In the genomic region with DNA sequence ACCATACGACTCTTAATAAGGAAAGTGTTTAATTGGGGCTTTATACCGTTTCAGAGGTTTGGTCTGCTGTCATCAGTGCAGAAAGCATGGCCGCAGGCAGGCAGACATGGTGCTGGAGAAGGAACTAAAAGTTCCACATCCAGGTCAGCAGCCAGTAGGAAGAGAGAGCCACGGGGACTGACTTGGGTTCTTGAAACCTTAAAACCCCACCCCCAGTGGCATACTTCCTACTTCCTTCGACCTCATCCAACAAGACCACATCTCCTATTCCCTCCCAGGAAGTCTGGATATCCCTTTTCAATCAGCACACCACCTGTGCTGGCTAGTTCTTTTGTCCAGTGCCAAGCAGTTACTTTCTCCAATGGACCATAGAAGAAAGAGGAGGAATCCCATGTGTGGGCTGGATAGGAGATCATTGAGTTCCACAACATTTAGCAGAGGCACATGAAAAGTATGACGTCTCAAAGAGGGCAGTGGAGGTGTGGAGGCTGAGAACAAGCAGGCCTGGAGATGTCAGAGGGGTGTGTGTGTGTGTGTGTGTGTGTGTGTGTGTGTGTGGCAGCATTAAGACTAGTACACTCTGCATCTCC, we compare ENCODE assay signal across 14 mouse cellular contexts.
"Had no signal": no experiment of that assay in that cellular context is flagged by ENCODE, and none has a peak within 500 bp of the region (broad histone marks: within the 10 kb centered on the region; RNA-seq: fewer than 3 reads in every experiment).

No protein-coding gene starts in this region.

- H3K4me3 ChIP-seq: layer of hippocampus, adult 2 months; limb, embryonic 13.5 days; midbrain, embryonic 12.5 days; neural tube, embryonic 13.5 days had no signal

- H3K9ac ChIP-seq: limb, embryonic 13.5 days; liver, embryonic 14.5 days; midbrain, embryonic 12.5 days; neural tube, embryonic 13.5 days had no signal

- H3K27ac ChIP-seq: layer of hippocampus, adult 2 months; limb, embryonic 13.5 days; liver, embryonic 14.5 days; midbrain, embryonic 12.5 days; neural tube, embryonic 13.5 days had no signal

- H3K36me3 ChIP-seq: limb, embryonic 13.5 days; midbrain, embryonic 12.5 days; neural tube, embryonic 13.5 days had no signal

- H3K27me3 ChIP-seq: limb, embryonic 13.5 days; midbrain, embryonic 12.5 days; neural tube, embryonic 13.5 days had no signal

- H3K4me2 ChIP-seq: limb, embryonic 13.5 days; midbrain, embryonic 12.5 days; neural tube, embryonic 13.5 days had no signal

- DNase-seq: kidney, postnatal 25 days; left cerebral cortex, postnatal 4 days; lung, adult 18-20 months; retina, postnatal 1 day; right cerebral cortex, postnatal 4 days; spleen, adult 18-20 months; thymus, postnatal 36 days had no signal

- ATAC-seq: intestine, postnatal 0 days; midbrain, embryonic 16.5 days had no signal

- H3K4me1 ChIP-seq: midbrain, embryonic 12.5 days; neural tube, embryonic 13.5 days had no signal

- H3K9me3 ChIP-seq: limb, embryonic 13.5 days; midbrain, embryonic 12.5 days; neural tube, embryonic 13.5 days had no signal
